Mouse (Mus musculus): ENCODE measurements around the gene Cct5. TPM values are rescaled to one million over a fixed set of nuclear protein-coding genes. Genes with fewer than 3 reads are reported as not detected.

Cct5 gene
- 100 to 1,000 TPM; 185 to 191 TPM for total RNA-seq (2021)
- long read RNA-seq, experiment 1, transcript Cct5-201 (11 exons, 1,853 nt): major isoform, 301 of 340 reads
- long read RNA-seq, experiment 1, partial matches to known transcripts: 7 of 340 reads
- long read RNA-seq, experiment 1, other reads (novel, unspliced or antisense): 31 of 340 reads
- long read RNA-seq, experiment 2, transcript Cct5-201 (11 exons, 1,853 nt): major isoform, 213 of 251 reads
- long read RNA-seq, experiment 2, partial matches to known transcripts: 6 of 251 reads
- long read RNA-seq, experiment 2, other reads (novel, unspliced or antisense): 32 of 251 reads

DNA sequence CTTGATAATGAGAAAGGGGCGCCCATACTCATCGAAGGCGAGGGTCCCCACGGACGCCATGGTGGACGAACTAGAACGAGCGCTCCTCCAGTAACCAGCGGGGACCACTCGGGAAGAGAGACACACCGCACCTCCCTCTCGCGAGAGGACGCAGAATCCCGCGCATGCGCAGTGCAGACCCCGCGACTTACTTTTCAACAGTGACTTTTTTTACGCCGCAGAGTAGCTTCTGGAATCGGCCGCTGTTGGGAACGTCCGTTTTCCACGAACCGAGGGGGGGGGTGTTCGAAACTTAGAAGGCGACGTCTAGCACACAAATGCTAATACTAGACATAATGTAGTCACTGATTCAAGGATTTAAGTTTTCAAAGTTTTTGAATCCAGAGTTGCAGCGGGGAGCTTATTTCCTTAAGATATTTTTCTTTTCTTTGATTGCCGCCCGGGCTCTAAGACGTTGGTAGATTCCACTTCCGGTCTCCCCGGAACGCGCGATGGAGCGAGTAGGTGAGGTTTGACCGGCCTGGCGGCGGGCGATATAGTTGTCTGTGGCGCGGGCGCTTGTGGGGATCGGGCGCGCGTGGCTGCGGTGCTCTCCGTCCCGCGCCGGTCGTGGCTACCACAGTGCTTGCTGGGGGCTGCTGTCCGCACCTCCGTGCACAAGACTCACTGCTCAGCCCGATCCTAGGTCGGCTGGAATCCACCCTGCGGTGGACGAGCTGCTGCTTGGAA lies at the start of gene Cct5, which contains the start of gene Fam173b:
Cct5 (minus strand) TSS at position 159 of the 729 bp plus-strand sequence.
Fam173b (plus strand) TSS at position 207 of the 729 bp plus-strand sequence.
- DNase-seq (ENCODE audit: low spot score in 2 of 2): peak; percentile 98 to 99
- intact Hi-C loops (cut with DNase I): no loop called here

DNA sequence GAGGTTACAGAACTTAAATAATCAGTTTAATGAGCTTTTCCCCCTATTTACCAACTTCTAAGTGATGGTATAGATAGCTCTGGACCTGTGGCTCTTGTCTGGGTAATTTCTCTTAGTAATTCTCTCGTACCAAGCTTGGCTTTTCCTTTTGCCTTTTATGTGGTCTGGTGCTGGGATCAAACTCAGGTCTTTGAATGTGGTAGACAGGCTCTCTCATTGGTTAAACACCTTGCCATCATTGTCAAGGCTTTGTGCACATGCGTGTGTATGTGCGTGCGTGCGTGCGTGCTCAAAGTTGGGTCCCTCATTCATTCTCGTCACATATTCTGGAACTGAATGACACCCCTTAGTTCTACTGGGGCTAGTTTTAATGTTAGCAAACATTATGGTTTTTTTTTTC lies 49.2 kb upstream of the Cct5 start:
- no peak for DNase-seq (ENCODE audit: low spot score in 2 of 2)
- intact Hi-C loops (cut with DNase I): no loop called here

DNA sequence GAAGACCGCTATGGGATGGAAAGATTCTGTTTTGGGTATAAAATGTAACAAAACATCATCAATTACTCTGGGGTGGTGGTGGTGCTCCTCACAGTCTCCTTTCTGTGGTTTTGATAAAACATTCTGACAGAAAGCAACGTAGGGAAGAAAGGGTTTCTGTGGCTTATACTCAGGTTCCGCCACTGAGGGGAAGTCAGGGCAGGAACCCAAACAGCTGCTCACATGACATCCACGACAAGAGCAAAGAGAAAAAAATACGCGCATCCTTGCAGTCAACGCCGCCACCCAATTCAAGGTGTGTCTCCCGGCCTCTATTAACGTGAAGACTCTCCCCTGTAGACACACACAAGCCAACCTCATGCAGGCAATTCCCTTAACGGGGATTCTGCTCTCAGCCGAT lies 48.1 kb upstream of the Cct5 start:
- DNase-seq (ENCODE audit: low spot score in 2 of 2): no peak
- intact Hi-C loops (cut with DNase I): no loop called here

DNA sequence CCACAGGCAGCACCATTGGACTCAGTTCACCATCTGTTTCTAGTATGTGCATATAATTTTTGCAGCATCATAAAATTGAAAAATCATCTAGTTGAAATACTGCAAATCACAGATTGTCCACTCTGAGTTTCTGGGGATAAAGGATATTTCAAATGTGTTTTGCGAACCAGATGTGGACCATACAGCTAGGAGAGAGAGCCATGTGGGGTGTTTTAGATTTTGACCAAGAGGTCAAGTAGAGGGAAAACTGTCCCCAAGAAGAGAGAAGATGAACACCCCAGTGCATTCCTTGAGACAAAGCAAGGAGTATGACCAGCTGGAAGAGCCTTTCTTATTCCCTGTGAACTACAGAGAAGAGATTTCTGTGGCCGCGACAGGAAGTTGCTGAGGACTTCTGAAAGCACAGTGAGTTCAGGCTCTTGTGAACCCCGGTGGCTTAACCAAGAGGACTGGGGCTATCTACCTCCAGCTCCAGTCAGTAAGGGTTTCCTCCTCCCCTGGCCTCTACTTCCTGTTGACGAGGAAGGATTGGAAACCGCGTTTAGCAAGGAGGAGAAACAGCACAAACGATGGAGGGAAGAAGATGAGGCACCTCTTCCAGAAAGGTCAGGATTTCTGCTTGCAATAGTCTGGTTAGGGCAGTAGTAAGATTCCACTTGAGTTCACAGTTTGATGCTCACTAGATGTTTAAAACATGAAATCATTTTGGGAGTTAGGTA lies 46.4 kb upstream of the Cct5 start:
- DNase-seq (ENCODE audit: low spot score in 2 of 2): no peak
- intact Hi-C loops (cut with DNase I): no loop called here

DNA sequence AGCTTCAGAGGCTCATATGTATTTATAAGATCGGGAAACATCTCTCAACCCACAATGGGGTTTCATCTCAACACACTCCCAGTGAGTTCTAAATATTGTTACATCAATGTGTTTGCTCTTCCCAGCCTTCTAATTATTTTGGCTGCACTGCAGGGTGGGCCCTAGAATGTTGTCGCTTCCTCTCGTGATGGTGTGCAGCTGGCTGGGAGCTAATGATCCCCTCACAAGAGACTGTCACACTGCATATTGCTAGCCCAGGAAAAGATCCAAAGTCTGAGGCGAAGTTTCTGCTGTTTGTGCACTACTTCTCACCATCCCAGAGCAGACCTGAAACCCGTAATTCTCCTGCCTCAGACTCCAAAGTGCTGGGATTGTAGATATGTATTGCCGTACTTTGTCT lies 45.6 kb upstream of the Cct5 start:
- intact Hi-C loops (cut with DNase I): no loop called here
- no peak for DNase-seq (ENCODE audit: low spot score in 2 of 2)

DNA sequence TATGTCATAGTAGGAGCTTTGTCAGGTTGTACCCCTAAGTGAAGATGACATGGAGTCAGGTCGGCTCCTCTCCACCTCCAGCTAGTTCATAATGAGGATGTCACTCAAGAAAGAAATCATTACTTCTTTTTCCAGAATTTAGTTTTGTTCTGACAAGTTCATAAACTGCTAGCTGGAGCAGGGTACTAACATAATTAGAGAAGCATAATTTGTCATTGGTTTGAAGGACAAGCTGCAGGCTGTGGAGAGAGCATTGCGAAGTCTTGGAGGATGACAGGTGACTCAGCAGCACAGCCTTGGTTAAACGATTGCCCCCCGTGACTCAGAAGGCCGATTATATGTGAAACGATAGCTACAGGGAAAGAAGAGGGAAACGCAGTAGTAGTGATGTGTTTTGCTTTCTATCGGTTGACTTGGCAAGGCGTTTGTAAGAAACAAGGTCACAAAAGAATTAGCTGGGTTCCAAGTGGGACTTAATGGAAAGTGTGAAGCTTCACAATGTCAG lies 34.5 kb upstream of the Cct5 start:
- intact Hi-C loops (cut with DNase I): no loop called here
- no peak for DNase-seq (ENCODE audit: low spot score in 2 of 2)

DNA sequence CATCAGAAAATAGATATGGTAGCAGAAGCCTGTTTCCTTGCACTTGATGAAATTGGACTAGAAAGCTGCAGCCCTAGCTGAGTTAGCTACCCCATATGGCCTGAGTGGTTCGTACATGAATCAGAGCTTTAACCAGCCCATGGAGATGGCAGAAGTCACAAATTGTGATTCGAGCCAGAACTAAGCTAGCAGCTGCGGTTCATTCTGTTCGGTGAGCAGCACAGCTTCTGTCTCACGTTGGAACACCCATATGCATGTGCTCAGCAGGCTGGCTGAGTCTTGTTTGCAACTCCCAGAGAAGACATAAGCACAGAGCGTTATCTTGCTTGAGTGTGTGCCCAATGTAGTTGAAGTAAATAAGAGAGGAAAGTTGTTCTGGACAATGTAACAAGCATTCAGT lies 33.0 kb upstream of the Cct5 start:
- peak; percentile 38 to 82 for DNase-seq (ENCODE audit: low spot score in 2 of 2)
- intact Hi-C loops (cut with DNase I): no loop called here

DNA sequence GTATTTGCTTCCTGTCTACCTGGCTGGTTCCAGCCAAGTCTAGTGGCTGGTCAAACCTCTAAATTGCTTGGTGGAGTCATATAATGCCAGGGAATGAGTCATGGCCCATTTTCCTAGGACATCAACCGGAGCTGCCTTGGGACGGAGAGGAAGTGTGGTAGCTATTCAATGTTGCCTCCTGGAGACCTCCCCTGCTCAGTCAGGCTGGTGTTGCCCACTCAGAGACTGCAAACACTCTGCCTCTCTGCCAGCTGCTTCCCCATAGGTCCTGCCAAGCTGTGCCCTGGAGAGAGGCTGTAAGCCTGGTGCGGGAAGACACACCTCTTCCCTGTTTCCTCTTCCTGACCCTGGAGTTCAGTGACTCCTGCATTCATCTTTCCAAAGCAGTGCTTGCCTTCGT lies 30.9 kb upstream of the Cct5 start:
- intact Hi-C loops (cut with DNase I): no loop called here
- no peak for DNase-seq (ENCODE audit: low spot score in 2 of 2)

DNA sequence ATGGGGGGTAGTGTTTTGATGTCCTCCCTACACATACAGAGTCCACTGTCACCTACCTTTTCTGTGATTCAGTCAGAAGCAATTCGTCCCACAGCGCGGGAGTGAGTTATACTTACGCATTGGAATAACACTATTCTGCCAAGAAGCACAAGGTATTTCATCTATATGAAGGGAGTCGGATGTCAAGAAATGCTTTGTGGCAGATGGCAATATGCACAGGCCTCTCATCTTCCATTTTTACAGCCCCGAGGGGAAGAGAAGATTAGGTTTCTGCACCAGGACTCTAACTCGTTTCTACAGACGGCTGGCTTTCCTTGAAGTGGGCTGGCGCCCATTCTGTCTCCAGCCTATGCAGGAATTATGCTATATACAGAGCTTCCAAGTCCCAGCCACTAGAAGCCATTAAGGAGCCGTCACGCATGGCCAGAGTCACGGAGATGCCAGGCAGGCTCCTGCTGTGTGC lies 29.8 kb upstream of the Cct5 start:
- intact Hi-C loops (cut with DNase I): no loop called here
- DNase-seq (ENCODE audit: low spot score in 2 of 2): no peak

DNA sequence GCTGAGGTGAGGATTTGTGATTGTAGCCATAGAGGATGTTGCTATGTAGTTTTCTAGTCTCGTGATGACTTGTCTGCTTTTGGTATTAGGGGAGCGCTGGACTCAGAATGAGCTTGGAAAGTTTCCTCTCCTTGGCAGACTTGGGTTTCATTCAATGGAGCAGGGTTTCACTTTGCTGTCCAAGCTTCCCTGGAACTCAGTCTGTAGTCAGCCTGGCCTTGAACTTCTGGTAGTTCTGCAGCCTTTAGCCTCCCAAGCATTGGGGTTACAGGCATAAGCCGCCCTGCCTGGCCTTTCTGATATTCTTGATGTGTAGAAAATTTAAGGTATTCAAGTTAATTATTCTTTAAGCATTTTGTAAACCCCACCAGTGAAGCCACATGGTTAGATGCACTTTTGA lies 28.0 kb upstream of the Cct5 start:
- intact Hi-C loops (cut with DNase I): no loop called here

DNA sequence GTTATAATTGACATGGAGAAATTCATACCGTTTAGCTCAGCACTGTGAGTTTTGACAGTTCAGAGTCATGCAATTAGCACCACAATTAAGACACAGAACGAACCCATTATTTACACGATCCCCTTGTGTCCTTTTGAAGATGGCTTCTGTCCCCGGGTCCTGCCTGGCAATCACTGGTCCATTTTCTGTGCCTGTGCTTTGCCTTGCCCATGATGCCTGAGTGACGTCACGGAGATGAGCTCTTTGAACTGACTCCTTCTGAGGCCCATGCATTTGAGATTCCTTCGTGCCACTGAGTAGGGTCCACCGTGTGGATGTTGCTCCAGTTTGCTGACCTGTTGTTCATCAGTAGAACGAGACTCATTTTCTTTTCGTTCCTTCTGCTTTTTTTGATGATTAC lies 26.6 kb upstream of the Cct5 start:
- DNase-seq (ENCODE audit: low spot score in 2 of 2): no peak
- intact Hi-C loops (cut with DNase I): no loop called here

More for the DNA sequence above, 28.0 kb upstream of the Cct5 start:
- DNase-seq (ENCODE audit: low spot score in 2 of 2): no peak

DNA sequence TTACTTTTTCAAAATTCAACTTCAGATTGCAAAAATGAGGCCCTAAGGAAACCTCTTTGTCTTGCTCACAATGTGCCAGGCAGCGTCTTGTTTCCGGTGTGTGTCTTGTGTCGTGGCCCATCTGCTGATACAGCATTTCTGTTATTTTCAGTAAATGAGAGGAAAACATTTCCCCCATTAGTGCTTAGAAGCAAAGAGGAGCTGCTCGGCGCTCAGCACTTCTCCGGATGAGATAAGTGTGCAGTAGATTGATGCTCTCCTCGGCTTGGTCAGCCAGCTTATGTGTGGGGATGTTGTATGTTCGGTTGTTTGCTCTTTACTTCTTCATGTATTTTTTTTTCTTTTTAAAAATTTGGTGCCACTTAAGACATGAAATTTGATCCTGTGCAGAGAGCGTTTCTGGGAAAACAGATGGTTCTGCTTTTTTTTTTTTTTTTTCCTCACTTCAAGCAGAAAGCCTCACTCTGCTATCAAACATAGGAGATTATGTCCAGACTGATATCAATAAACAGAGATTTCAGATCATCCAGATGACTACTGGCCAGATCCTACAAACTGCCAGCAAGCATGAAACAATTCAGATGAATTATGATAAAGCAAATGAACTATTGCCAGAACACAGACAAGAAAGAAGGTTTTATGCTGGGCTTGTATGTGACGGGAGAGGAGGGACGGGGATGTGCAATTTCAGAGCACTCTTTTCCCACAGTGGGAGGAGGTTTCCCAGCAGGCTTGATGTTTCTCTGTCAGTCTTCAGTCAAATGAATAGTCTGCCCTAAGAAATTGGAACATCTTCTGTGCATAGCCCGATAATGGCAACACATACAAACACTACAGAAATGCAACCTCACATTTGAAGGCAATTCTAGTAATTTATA lies 25.9 kb upstream of the Cct5 start:
- DNase-seq (ENCODE audit: low spot score in 2 of 2): no peak
- intact Hi-C loops (cut with DNase I): no loop called here

DNA sequence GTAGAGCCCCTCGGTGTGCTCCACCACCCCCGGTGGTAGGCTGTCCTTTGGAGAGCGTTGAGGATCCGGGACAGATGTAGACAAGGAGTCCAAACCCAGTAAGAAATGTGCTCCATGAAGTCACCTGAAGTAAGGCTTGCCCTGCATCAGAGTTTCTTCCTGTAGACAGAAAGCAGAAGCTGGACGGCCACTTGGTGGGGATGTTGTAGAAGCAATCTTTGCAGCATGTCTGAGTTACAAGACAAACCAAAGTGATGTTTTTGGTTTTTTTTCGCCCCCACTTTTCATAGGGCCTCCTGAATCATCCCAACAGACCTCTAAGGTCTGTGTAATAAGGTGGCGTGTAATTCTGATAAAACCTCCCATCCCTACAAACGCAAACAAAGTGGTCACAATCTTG lies 17.9 kb upstream of the Cct5 start:
- peak; percentile 26 to 48 for DNase-seq (ENCODE audit: low spot score in 2 of 2)
- intact Hi-C loops (cut with DNase I): loop anchor here (5.0 to 10.0 kb wide), 2 partner anchors 625 to 1113 kb away; partner anchors contain the start of gene Sema5a

DNA sequence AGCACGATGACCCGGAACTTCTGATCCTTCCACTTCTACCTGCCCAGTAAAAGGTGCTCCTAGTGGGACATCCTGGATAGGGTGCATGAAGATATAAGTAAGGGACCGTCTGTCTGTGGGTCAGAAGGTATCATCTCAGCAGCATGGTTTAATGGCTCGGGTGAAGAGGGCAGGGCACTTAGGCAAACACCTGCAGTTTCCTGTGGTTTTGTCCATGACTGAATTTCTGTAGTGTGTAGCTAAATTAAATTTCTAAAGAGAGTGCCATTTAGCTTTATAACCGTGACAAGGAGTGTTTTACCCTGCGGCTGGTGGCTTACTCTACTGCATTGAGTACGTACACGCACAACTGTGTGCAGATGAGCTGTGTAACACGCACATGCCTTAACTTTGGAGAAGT lies 15.7 kb upstream of the Cct5 start:
- intact Hi-C loops (cut with DNase I): loop anchor here (5.0 to 10.0 kb wide), 2 partner anchors 628 to 1115 kb away; partner anchors contain the start of gene Sema5a

DNA sequence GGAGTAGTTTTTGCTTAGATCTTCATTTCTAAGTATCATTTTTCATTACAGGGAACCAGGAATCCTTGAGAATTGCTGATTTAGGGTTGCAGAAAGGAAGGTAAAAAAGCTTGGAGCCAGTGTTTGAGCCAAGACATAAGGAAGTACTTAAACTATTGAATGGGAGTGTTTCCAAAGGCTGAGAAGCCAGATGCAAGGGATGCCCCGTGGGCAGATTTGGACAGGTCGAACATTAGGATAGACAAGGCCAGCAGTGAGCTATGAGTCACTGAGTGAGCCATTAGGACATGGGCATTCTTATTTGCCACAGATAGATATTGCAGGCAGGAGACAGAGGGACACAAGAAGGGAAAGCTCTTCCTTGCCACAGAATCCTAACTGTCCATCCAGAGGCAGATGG lies 13.1 kb upstream of the Cct5 start:
- DNase-seq (ENCODE audit: low spot score in 2 of 2): no peak
- intact Hi-C loops (cut with DNase I): loop anchor here (5.0 to 10.0 kb wide), 2 partner anchors 630 to 1118 kb away; partner anchors contain the start of gene Sema5a

More for the DNA sequence above, 15.7 kb upstream of the Cct5 start:
- no peak for DNase-seq (ENCODE audit: low spot score in 2 of 2)

DNA sequence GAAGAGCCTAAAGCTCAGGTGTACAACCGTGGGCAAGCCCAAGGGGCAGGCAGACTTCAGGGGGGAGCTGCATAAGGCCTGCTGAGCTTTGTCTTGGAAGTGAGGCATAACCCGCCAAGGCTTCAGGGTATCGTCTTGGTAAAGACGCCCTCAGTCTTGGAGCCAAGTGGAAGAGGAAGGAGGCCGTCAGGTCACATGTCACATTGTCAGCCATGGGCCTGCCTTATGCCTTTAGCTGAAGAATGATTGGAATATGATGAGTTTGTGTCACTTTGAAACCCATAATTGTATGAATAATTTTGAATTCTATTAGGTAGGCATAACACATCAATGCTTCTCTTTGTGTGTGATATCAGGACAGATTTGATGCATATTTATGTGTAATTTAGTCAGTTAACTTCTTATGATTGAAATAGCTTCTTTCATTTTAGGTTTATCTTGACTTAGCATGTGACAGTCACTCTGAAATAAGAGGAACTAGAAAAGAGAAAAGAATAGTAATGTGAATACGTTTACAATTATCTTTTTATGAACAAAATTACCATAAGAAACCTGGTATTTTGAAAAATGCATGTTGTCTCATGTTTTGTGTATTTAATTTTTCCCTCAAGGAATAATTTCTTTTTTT lies 12.3 kb upstream of the Cct5 start:
- no peak for DNase-seq (ENCODE audit: low spot score in 2 of 2)
- intact Hi-C loops (cut with DNase I): loop anchor here (10.0 kb wide), 1 partner anchor 631 kb away; the partner anchor contains the start of gene Sema5a

DNA sequence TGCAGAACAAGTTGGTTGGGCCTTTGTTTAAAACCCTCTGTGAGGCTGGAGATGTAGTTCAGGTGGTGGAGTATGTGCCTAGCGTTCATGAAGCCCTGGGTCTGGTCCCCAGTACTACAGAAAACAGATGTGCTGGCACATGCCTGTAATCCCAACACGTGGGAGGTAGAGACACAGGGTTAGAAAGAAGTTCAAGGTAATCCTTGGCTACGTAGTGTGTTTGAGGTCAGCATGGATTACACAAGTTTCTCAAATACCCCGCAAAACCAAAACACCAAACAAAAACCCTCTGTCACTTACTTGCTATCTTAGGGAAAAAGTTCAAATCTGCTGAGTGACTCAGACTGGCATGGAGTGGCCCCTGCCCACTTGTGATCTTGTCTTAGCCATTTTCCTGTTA lies 10.4 kb upstream of the Cct5 start:
- intact Hi-C loops (cut with DNase I): loop anchor here (2.0 to 10.0 kb wide), 2 partner anchors 633 to 1153 kb away; partner anchors contain the start of gene Sema5a
- DNase-seq (ENCODE audit: low spot score in 2 of 2): no peak

DNA sequence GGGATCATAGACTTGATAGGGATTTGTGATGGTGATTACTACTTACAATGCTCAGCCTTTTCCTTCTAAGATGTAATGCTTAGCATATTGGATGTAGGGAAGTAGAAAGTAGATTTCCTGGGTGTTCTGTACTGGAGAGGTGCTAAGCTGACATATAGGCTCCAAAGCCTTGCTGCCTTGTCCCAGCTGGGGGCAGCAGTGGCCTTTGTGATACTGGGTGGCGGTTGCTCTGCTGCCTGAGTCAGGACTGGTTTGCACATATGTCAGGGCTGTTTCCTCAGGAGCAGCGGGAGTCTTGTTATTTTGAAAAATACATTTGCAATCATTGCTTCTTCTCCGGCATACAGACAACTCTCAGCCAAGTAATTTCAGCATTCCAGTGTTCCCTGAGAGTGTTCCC lies 9.4 kb upstream of the Cct5 start:
- intact Hi-C loops (cut with DNase I): loop anchor here (2.0 to 10.0 kb wide), 2 partner anchors 634 to 1154 kb away; partner anchors contain the start of gene Sema5a
- peak in 1 of 2 experiments; percentile 50 for DNase-seq (ENCODE audit: low spot score in 2 of 2)

All from left cerebral cortex, postnatal 14 days (tissue).